Mouse (Mus musculus) cerebellum, adult (tissue): ENCODE data around the gene Gm10058.
"Not testable (repeated sequence)": the region's sequence is repeated elsewhere in the genome, so short reads cannot be mapped to it uniquely, and the experiment has no call there.

Source experiments
- ATAC-seq: cut with Nextera tagmentation; 2 replicates; pipeline ENCODE4 v1.9.2; 2017; ENCODE audit warnings: mild to moderate bottlenecking, moderate library complexity, mixed read lengths; ENCODE audit not compliant: insufficient number of reproducible peaks, low FRiP score, low TSS enrichment

Gene Gm10058

GRCm38 (mm10) chrX:27946785-27947184 lies at the start of gene Gm10058:
Gene Gm10058 (minus strand): TSS chrX:27946885.
- ATAC-seq: not testable (repeated sequence)
